Mouse (Mus musculus) spleen, adult 18-20 months (tissue): Measurements from ENCODE around the gene Tchp.

Experiments
- DNase-seq, 2 experiments: peaks; one replicate each; pipeline ENCODE4 v3.0.0; 2022; ENCODE audit warnings: mixed read lengths in 2 of 2

Gene Tchp

DNA sequence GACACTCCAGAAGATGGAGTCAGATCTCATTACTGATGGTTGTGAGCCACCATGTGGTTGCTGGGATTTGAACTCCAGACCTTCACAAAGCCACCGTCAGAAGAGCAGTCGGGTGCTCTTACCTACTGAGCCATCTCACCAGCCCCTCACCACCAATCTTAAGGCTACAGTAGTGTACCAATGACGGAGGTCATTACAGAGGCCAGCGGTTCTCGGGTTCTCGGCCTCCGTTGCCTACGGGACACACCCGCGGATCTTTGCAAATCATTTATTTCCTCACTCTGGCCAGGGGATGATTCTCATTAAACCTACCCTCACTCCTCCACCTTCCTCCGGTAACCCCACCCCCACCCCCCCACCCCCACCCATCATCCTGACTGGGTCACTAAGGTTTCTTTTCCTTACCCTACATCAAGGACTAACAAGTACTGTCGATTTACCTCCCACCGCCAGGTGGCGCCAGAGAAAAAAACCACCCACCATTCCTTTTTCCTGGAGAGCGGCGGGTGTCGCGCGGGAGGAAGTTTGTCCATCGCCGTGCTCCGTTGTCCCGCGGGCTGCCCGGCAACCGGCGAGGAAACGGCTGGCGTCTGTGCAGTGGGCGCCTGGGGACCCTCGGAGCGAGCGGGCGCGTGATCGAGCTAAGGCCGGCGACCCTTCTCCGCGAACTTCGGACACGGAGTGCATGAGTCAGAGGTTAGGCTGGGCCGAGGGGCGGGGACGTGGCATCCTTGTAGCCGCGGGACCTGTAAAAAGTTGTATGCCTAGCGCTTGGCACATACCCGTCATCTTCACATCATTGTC, at the start of gene Tchp:
Tchp (plus strand) TSS at position 496 of the 804 bp plus-strand sequence.
- peak; percentile 84 to 94 for DNase-seq

GRCm38 (mm10) chr5:114658255-114658654, 49.3 kb upstream of the Tchp start, which contains the start of gene Trpv4:
Gene Trpv4 (minus strand): TSS chr5:114658421.
- DNase-seq, result no peak

DNA sequence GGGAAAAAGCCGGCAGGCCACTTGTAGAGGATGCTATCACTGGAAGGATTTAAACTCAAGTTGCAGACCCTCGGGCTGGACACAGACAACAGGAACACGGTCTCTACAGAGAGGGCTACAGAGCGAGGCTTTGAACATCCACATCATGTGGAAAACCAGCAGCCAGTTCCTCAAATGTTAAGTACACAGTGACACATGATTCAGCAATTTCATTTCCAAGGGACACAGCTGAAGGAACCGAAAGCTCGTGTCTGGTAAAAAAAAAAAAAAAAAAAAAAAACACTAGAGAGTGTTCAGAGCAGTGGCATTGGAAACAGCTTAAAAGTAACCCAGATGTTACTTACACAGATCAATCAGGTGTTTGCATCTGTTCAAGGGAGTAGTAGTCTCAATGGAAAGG, 46.5 kb upstream of the Tchp start:
- DNase-seq, result no peak

DNA sequence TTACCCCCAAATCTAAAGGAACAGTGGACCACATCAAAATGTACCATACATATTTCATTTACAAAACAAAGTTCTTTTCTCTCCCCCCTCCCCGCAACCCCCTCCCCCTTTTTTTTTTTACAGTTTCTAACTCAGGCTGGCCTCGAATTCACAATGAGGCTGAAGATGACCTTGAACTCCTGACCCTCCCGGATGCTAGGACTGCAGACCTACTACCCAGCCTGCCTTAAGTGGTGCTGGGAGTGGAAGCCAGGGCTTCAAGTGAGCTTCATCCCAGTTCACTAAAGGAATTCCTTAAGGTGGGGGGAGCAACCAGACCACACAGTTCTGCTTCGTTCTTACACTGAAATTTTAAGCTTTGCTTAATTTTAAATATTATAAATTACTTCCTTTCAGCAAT, 43.4 kb upstream of the Tchp start:
- DNase-seq, result no peak

GRCm38 (mm10) chr5:114664750-114665149, 42.8 kb upstream of the Tchp start:
- no peak for DNase-seq

DNA sequence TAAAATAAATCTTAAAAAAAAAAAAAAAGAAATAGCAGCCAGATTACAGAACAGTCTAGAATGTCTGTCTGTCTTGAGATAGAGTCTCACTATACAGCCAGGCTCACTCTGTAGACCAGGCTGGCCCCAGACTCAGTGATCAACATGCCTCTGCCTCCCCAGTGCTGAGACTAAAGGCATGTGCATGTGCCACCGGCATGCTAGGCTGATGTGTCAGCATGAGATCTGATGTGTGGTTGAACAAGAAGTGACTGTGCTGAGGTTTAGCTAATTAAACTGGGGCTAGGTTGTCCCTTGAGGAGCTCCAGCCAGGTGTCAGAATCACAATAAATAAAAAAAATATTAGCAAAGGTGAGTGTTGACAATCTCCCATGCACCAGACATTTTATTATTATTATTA, 40.9 kb upstream of the Tchp start:
- no peak for DNase-seq

- peak; percentile 98 to 100 for DNase-seq
Observed at GRCm38 (mm10) chr5:114667228-114667856, 40.2 kb upstream of the Tchp start.

DNA sequence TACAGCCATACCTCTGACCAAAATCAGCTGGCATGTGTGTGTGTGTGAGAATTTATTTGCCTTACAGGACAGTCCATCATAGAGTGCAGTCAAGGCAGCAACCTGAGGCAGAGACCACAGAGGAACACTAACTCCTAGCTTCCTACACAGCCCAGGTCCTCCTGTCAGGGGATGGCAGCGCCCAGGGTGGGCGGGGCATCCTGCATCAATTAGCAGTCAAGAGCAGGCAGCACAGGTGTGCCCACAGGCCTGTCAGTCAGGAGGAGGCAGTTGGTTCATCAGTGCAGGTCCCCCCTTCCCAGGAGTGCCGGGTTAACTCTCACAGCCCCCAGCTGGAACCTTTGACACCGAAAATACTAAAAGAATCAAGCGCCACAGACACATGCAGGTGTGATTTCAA, 38.5 kb upstream of the Tchp start:
- no peak for DNase-seq

DNA sequence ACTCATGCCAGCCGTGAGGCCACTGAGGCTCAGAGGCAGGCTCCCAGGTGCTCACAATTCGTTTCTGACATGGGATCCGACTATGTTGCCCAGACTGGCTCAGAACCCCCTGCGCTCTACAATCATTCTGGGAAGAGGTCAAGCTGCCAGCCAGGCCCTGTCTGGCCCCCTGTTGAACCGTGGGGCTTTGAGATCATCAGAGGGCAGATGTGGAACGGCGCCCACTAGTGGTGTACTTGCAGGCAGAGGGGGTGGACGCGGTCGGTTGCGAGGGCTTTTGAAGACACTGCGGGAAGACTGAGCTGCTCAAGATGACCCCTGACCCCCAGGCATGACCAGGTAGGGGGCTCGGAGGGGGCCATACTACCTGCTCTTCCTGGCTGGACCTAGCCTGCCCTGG, 34.4 kb upstream of the Tchp start:
- DNase-seq, result no peak

DNA sequence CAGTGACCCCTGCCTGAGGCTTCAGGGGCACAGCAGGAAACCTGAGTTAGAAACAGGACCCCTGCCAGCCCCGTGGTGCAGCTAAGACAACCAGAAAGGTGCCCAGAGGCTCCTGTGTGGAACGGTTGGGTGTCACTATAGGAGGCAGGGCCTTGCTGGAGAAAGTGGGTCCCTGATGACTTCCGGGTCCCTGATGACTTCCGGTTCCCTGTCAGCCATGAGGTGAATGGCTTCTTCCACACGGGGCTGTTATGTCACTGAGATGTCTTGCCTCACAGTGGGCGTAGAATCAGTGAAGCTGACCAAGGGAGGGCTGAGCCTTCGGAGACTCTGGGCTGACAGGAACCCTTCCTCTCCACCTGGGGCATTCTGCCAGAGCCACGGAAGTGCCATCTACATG, 33.0 kb upstream of the Tchp start:
- no peak for DNase-seq

GRCm38 (mm10) chr5:114679841-114680591, 27.5 kb upstream of the Tchp start:
- no peak for DNase-seq

GRCm38 (mm10) chr5:114680676-114681285, 26.8 kb upstream of the Tchp start:
- DNase-seq, result no peak

GRCm38 (mm10) chr5:114681717-114682116, 25.8 kb upstream of the Tchp start:
- DNase-seq, result peak in 1 of 2 experiments; percentile 24

- DNase-seq, result no peak
Observed at GRCm38 (mm10) chr5:114685986-114686385, 21.6 kb upstream of the Tchp start.

DNA sequence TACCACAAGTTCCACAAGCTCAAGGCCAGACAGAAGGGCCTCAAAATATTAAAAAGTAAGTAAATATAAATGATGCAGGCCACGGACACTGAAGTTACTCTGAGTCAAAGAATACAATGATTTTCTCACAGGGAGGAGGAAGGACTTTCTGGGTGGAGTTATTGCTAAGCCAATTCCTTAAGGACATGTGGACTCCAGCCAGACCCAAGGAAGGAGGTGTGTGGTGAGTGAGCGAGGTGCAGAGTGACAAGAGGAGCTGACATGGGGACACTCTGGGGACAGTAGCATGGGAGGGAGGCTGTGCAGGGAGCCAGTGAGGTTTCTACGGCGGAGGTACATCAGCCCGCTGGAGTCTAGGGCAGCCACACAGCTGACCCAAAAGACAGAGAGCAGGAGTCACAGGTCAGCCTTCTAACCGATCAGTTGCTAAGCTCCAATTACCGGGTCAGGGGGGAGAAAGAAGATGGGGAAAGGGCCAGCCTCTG, 20.8 kb upstream of the Tchp start:
- no peak for DNase-seq

- no peak for DNase-seq
Observed at GRCm38 (mm10) chr5:114687901-114688300, 19.7 kb upstream of the Tchp start.

- no peak for DNase-seq
Observed at GRCm38 (mm10) chr5:114688703-114689102, 18.9 kb upstream of the Tchp start.

DNA sequence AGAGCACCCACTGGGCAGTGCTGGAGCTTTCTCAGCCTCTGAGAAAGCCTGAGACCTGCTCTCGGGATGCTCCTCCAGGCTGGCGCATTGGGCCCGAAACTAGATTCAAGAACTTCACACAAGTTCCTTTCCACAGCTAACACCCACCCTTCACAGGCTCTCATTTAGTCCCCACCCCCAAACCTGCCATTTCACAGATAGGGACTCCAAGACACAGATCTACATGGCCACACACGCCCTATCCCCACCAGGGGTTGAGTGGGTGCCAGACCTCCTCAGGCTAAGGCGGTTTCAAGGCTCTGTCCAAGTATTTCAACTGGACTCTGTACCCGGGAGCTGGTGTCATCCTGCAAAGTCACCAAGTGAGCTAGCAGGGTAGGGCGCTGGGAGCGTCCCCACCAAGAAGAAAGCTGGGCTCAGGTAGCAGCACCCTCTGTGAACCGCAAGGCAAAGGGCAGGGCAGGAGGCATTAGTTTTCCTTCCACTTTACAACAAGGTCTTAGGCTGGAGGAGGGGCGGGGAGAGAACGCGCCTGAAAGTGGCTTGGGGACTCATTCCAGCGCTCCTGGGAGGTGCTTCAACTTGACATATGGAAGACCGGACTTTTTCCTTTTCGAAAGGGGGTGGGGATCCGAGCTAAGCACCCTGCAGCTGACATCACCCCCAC, 17.7 kb upstream of the Tchp start:
- peak in 1 of 2 experiments; percentile 34 for DNase-seq

DNA sequence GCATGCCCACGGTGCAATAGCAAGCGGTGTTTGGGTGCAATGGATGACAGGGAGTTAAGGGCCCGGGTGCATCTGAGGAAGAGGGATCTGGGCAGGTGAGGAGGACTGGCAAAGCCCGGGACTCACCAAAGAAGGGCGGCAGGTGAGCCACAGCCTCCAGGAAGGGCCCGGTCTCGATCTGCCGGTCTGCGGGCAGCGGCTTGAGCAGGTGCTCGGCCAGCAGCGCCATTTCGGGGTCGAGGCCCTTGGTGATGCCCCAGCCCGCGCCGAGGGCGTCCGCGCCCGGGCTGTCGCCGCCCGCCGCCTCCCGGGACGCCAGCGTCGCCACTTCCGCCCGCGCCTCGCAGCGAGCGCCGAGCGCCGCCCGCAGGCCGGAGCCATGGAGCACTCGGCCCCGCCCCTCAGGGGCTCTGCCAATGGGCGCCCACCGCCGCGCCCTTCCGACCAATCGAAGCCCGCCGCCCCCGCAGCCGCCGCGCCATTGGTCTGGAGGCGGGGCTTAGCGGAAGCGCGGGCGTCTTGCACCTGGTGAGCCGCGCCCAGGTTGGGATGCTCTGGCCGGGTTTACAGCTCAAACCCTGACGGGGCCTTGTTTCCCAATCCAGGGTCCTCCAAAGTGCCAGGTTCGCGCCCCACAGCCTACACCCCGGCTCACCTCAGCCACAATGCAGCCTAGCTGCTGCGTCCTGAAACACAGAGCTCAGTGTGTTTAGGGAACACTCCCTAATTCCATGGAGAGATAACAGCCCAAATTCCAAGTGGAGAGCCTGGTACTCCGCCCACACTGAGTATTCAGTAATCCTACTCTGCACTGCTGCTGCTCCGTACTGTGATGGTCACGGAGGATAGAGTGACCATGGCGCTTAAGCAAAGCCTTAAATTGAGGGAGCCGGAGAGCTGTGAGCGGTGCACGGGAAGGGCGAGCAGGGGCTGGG, 16.7 kb upstream of the Tchp start, which contains the start of gene Gltp:
Gltp (minus strand) TSS at position 352 of the 935 bp plus-strand sequence.
- peak; percentile 90 to 94 for DNase-seq

DNA sequence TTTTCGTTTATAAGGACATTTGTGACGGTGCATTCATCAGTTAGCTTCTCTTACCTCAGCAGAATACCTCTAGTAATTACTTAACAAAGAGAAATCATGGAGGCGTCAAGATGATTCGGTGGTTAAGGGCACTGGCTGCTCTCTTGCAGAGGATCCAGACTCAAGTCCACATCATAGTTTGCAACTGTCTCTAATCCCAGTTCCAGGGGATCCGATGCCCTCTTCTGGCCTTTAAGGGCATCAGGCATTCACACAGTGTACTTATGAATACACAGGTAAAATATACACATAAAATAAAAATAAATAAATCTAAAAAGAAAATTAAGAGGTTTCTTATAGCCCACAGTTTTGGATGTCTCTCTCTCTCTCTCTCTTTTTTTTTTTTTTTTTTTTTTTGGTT, 11.8 kb upstream of the Tchp start:
- no peak for DNase-seq

- DNase-seq, result no peak
Observed at GRCm38 (mm10) chr5:114696939-114697338, 10.6 kb upstream of the Tchp start.
